Mouse (Mus musculus): ENCODE measurements around the gene Scmh1. TPM values are rescaled to one million over a fixed set of nuclear protein-coding genes. Genes with fewer than 3 reads are reported as not detected.
"Not testable (repeated sequence)": the region's sequence is repeated elsewhere in the genome, so short reads cannot be mapped to it uniquely, and the experiment has no call there.

Scmh1 gene
- polyA plus RNA-seq, 1 experiment = not detected

- TF ChIP-seq POLR2A (IDR thresholded peaks at IDR 0.05; ENCODE audit: insufficient read depth, low read depth, low read length) = no peak
- TF ChIP-seq CTCF (IDR thresholded peaks at IDR 0.05; ENCODE audit: insufficient read depth, low read depth, low read length) = no peak
- H3K27ac ChIP-seq (ENCODE audit: insufficient read depth, low read depth, low read length) = no peak overlapping the region
- 73% methylated on average over 3 of the region's 3 CpGs for WGBS
- no peaks in the 10 kb centered on the region for H3K4me1 ChIP-seq (ENCODE audit: control insufficient read depth, insufficient read depth, low read length)
- no peak overlapping the region for H3K4me3 ChIP-seq (ENCODE audit: insufficient read depth, low read depth, low read length)
These were observed 12.3 kb upstream of the Scmh1 start for GRCm38 (mm10) chr4:120392748-120393147.

- WGBS = 46% methylated on average over 3 of the region's 3 CpGs
These were observed 4.8 kb upstream of the Scmh1 start for GRCm38 (mm10) chr4:120400251-120400650.

GRCm38 (mm10) chr4:120402105-120402504, 3.0 kb upstream of the Scmh1 start:
- not testable (repeated sequence) for H3K4me3 ChIP-seq (ENCODE audit: insufficient read depth, low read depth, low read length); H3K27ac ChIP-seq (ENCODE audit: insufficient read depth, low read depth, low read length); H3K4me1 ChIP-seq (ENCODE audit: control insufficient read depth, insufficient read depth, low read length)

More at GRCm38 (mm10) chr4:120400251-120400650, 4.8 kb upstream of the Scmh1 start:
- H3K4me3 ChIP-seq (ENCODE audit: insufficient read depth, low read depth, low read length) = no peak overlapping the region
- TF ChIP-seq CTCF (IDR thresholded peaks at IDR 0.05; ENCODE audit: insufficient read depth, low read depth, low read length) = no peak
- TF ChIP-seq POLR2A (IDR thresholded peaks at IDR 0.05; ENCODE audit: insufficient read depth, low read depth, low read length) = no peak
- H3K4me1 ChIP-seq (ENCODE audit: control insufficient read depth, insufficient read depth, low read length) = peaks cover 4% of the 10 kb centered on the region; the same call in 1 of the 2 replicates
- H3K27ac ChIP-seq (ENCODE audit: insufficient read depth, low read depth, low read length) = no peak overlapping the region

GRCm38 (mm10) chr4:120404247-120404646, 834 bp upstream of the Scmh1 start:
- Histone ChIP-seq H3K4me1 (ENCODE audit: control insufficient read depth, insufficient read depth, low read length) (peaks cover 4% of the 10 kb centered on the region; the same call in 1 of the 2 replicates), H3K4me3 (ENCODE audit: insufficient read depth, low read depth, low read length) (no peak overlapping the region; the same call in 1 of the 2 replicates), H3K27ac (ENCODE audit: insufficient read depth, low read depth, low read length) (no peak overlapping the region)
- TF ChIP-seq CTCF (IDR thresholded peaks at IDR 0.05; ENCODE audit: insufficient read depth, low read depth, low read length) (no peak), POLR2A (IDR thresholded peaks at IDR 0.05; ENCODE audit: insufficient read depth, low read depth, low read length) (no peak)

- TF ChIP-seq CTCF (IDR thresholded peaks at IDR 0.05; ENCODE audit: insufficient read depth, low read depth, low read length) (no peak), POLR2A (IDR thresholded peaks at IDR 0.05; ENCODE audit: insufficient read depth, low read depth, low read length) (no peak)
- 9% methylated on average over 19 of the region's 21 CpGs for WGBS
- peak overlapping the region; percentile 74 for H3K4me3 ChIP-seq (ENCODE audit: insufficient read depth, low read depth, low read length)
- H3K27ac ChIP-seq (ENCODE audit: insufficient read depth, low read depth, low read length) = no peak overlapping the region
- H3K4me1 ChIP-seq (ENCODE audit: control insufficient read depth, insufficient read depth, low read length) = peaks cover 4% of the 10 kb centered on the region; the same call in 1 of the 2 replicates
These were observed 320 bp upstream of the Scmh1 start for GRCm38 (mm10) chr4:120404778-120405143.

GRCm38 (mm10) chr4:120405806-120406638, 941 bp downstream of the Scmh1 start:
- H3K27ac ChIP-seq (ENCODE audit: insufficient read depth, low read depth, low read length) = no peak overlapping the region
- no peak for TF ChIP-seq CTCF (IDR thresholded peaks at IDR 0.05; ENCODE audit: insufficient read depth, low read depth, low read length)
- TF ChIP-seq POLR2A (IDR thresholded peaks at IDR 0.05; ENCODE audit: insufficient read depth, low read depth, low read length) = no peak
- 1% methylated on average over 25 of the region's 25 CpGs for WGBS

GRCm38 (mm10) chr4:120406639-120407273, 1.7 kb downstream of the Scmh1 start:
- Histone ChIP-seq H3K27ac (ENCODE audit: insufficient read depth, low read depth, low read length) (no peak overlapping the region), H3K4me1 (ENCODE audit: control insufficient read depth, insufficient read depth, low read length) (peaks cover 4% of the 10 kb centered on the region; the same call in 1 of the 2 replicates), H3K4me3 (ENCODE audit: insufficient read depth, low read depth, low read length) (no peak overlapping the region)
- 49% methylated on average over 3 of the region's 3 CpGs for WGBS
- TF ChIP-seq POLR2A (IDR thresholded peaks at IDR 0.05; ENCODE audit: insufficient read depth, low read depth, low read length) (no peak), CTCF (IDR thresholded peaks at IDR 0.05; ENCODE audit: insufficient read depth, low read depth, low read length) (no peak)

More at GRCm38 (mm10) chr4:120405806-120406638, 941 bp downstream of the Scmh1 start:
- Histone ChIP-seq H3K4me1 (ENCODE audit: control insufficient read depth, insufficient read depth, low read length) (peaks cover 4% of the 10 kb centered on the region; the same call in 1 of the 2 replicates), H3K4me3 (ENCODE audit: insufficient read depth, low read depth, low read length) (peak overlapping the region; percentile 74)

GRCm38 (mm10) chr4:120418053-120418452, 13.0 kb downstream of the Scmh1 start:
- Histone ChIP-seq H3K4me1 (ENCODE audit: control insufficient read depth, insufficient read depth, low read length) (peaks cover 3% of the 10 kb centered on the region), H3K4me3 (ENCODE audit: insufficient read depth, low read depth, low read length) (no peak overlapping the region), H3K27ac (ENCODE audit: insufficient read depth, low read depth, low read length) (no peak overlapping the region)
- WGBS = 80% methylated on average over 4 of the region's 4 CpGs
- TF ChIP-seq POLR2A (IDR thresholded peaks at IDR 0.05; ENCODE audit: insufficient read depth, low read depth, low read length) (no peak), CTCF (IDR thresholded peaks at IDR 0.05; ENCODE audit: insufficient read depth, low read depth, low read length) (no peak)

GRCm38 (mm10) chr4:120420193-120420592, 15.1 kb downstream of the Scmh1 start:
- H3K4me3 ChIP-seq (ENCODE audit: insufficient read depth, low read depth, low read length) = no peak overlapping the region
- TF ChIP-seq POLR2A (IDR thresholded peaks at IDR 0.05; ENCODE audit: insufficient read depth, low read depth, low read length) (no peak), CTCF (IDR thresholded peaks at IDR 0.05; ENCODE audit: insufficient read depth, low read depth, low read length) (no peak)

More at GRCm38 (mm10) chr4:120420193-120420592, 15.1 kb downstream of the Scmh1 start:
- peaks cover 3% of the 10 kb centered on the region for H3K4me1 ChIP-seq (ENCODE audit: control insufficient read depth, insufficient read depth, low read length)
- H3K27ac ChIP-seq (ENCODE audit: insufficient read depth, low read depth, low read length) = no peak overlapping the region
